Mouse (Mus musculus) intestine, embryonic 16.5 days (tissue): ENCODE measurements around the gene Mapk14. TPM values are rescaled to one million over a fixed set of nuclear protein-coding genes. Genes with fewer than 3 reads are reported as not detected.

Source experiments
- ATAC-seq: fragments of 200-750 bp; cut with Nextera tagmentation; 2 replicates; pipeline ENCODE4 v1.8.0; 2017; ENCODE audit warnings: moderate TSS enrichment, moderate library complexity
- H3K27ac ChIP-seq: fragments of 300-500 bp; sonication (generic); 2 replicates; pipeline ENCODE4 v1.5.1; 2014; ENCODE audit warnings: mild to moderate bottlenecking, low read length
- H3K27me3 ChIP-seq: fragments of 300-500 bp; sonication (generic); replicated peaks from 2 replicates; pipeline ENCODE4 v1.6.1; 2014; ENCODE audit warnings: low read length, control low read depth, mixed read lengths; ENCODE audit not compliant: control insufficient read depth, insufficient read depth
- H3K36me3 ChIP-seq: fragments of 300-500 bp; sonication (generic); 2 replicates; pipeline ENCODE4 v1.6.1; 2014; ENCODE audit warnings: low read length, control low read depth; ENCODE audit not compliant: control insufficient read depth, insufficient read depth
- H3K4me1 ChIP-seq: fragments of 300-500 bp; sonication (generic); 2 replicates; pipeline ENCODE4 v1.6.1; 2014; ENCODE audit warnings: low read length, control low read depth, mixed read lengths; ENCODE audit not compliant: control insufficient read depth, insufficient read depth
- H3K4me2 ChIP-seq: fragments of 300-500 bp; sonication (generic); 2 replicates; pipeline ENCODE4 v1.6.1; 2014; ENCODE audit warnings: low read depth, low read length, control low read depth
- H3K4me3 ChIP-seq: fragments of 300-500 bp; sonication (generic); 2 replicates; pipeline ENCODE4 v1.5.1; 2014; ENCODE audit warnings: mild to moderate bottlenecking, low read length
- H3K9ac ChIP-seq: fragments of 300-500 bp; sonication (generic); 2 replicates; pipeline ENCODE4 v1.6.1; 2014; ENCODE audit warnings: low read depth, low read length
- H3K9me3 ChIP-seq: fragments of 300-500 bp; sonication (generic); 2 replicates; pipeline ENCODE4 v1.6.1; 2016; ENCODE audit warnings: low read length, control low read depth; ENCODE audit not compliant: control insufficient read depth
- WGBS: fragments of 180-500 bp; shearing (Covaris S2); extraction: QIAGEN DNeasy Blood & Tissue Kit; methylation state at CpG from one replicate; pipeline ENCODE4 v1.1.7; 2014; 5-methylcytosine and 5-hydroxymethylcytosine counted together
- polyA plus RNA-seq: library from polyadenylated mRNA; unstranded; fragments of >200 nt; fragmentation: Nextera tagmentation; extraction: Ambion mirVana; gene quantifications from 2 replicates; pipeline ENCODE4 v1.2.1, GENCODE M21; 2015

The Mapk14 gene
- polyA plus RNA-seq, 1 experiment from 2014 or later, result 34.5 TPM

DNA sequence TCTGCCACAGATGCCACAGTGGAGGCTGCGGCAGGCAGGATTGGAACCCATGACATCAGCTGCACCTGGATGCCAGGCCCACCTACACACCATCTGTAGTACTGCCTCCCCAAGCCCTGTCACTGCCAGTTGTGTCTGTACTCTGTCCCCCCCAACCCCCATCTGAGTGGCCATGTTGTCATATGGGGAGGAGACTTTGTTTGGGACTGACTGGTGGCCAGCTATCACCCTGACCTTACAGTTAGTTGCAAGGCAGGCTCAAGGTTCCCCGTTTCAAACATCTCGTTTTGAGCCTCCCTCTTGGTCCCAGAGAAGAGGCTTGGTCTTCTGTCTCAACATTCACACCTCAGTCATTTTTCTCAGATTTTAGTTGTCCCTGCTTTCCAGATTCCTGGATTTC, 88.6 kb downstream of the Mapk14 start:
- Histone ChIP-seq H3K4me2 (no peak overlapping the region), H3K4me3 (no peak overlapping the region), H3K9ac (no peak overlapping the region), H3K9me3 (no peaks in the 10 kb centered on the region), H3K27me3 (no peaks in the 10 kb centered on the region), H3K4me1 (peaks cover 5% of the 10 kb centered on the region; the same call in 1 of the 2 replicates), H3K27ac (no peak overlapping the region), H3K36me3 (peaks cover 14% of the 10 kb centered on the region)
- no peak for ATAC-seq
- 92% methylated on average over 3 of the region's 3 CpGs for WGBS

GRCm38 (mm10) chr17:28780836-28781235, 89.7 kb downstream of the Mapk14 start:
- H3K9ac ChIP-seq, result no peak overlapping the region

GRCm38 (mm10) chr17:28781290-28782045, 90.3 kb downstream of the Mapk14 start:
- no peak overlapping the region for H3K27ac ChIP-seq
- no peak overlapping the region for H3K9ac ChIP-seq
- H3K4me2 ChIP-seq, result no peak overlapping the region
- peaks cover 5% of the 10 kb centered on the region; the same call in 1 of the 2 replicates for H3K4me1 ChIP-seq
- 52% methylated on average over 9 of the region's 9 CpGs for WGBS
- H3K9me3 ChIP-seq, result no peaks in the 10 kb centered on the region
- ATAC-seq, result peak; percentile 45; the same call in 1 of the 2 replicates
- no peaks in the 10 kb centered on the region for H3K27me3 ChIP-seq
- H3K4me3 ChIP-seq, result no peak overlapping the region
- H3K36me3 ChIP-seq, result 0 out of 2 replicates have a peak, but pooled peaks cover 5% of the 10 kb centered on the region

More at GRCm38 (mm10) chr17:28780836-28781235, 89.7 kb downstream of the Mapk14 start:
- Histone ChIP-seq H3K4me3 (no peak overlapping the region), H3K27ac (no peak overlapping the region), H3K36me3 (peaks cover 10% of the 10 kb centered on the region), H3K4me2 (no peak overlapping the region), H3K27me3 (no peaks in the 10 kb centered on the region), H3K4me1 (peaks cover 5% of the 10 kb centered on the region; the same call in 1 of the 2 replicates), H3K9me3 (no peaks in the 10 kb centered on the region)
- 0 out of 2 replicates have a peak, but pooled peaks have one; percentile 16 for ATAC-seq
- WGBS, result 48% methylated on average over 3 of the region's 3 CpGs

DNA sequence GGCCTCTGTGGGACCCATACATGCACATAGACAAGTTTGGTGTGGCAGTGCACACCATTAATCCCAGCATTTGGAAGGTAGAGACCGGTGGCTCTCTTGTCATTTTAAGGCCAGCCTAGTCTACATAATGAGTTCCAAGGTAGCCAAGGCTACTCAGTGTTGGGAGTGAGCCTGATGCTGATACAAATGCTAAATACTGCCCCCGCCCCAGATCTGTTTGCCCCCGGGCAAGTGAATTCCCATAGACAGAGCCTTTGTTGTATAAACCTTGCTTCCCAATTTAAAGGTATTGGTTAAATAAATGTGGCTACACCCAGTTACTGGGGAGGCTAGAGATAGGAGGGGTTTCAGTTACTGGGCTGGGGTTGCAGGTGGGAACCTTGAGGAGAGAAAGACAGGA, 93.9 kb downstream of the Mapk14 start:
- no peaks in the 10 kb centered on the region for H3K36me3 ChIP-seq
- no peaks in the 10 kb centered on the region for H3K27me3 ChIP-seq
- H3K9me3 ChIP-seq, result no peaks in the 10 kb centered on the region
- no peak overlapping the region for H3K4me2 ChIP-seq
- no peak overlapping the region for H3K9ac ChIP-seq
- WGBS, result 85% methylated on average over 3 of the region's 3 CpGs
- no peak for ATAC-seq
- H3K4me3 ChIP-seq, result no peak overlapping the region
- no peak overlapping the region for H3K27ac ChIP-seq
- H3K4me1 ChIP-seq, result peaks cover 5% of the 10 kb centered on the region; the same call in 1 of the 2 replicates

DNA sequence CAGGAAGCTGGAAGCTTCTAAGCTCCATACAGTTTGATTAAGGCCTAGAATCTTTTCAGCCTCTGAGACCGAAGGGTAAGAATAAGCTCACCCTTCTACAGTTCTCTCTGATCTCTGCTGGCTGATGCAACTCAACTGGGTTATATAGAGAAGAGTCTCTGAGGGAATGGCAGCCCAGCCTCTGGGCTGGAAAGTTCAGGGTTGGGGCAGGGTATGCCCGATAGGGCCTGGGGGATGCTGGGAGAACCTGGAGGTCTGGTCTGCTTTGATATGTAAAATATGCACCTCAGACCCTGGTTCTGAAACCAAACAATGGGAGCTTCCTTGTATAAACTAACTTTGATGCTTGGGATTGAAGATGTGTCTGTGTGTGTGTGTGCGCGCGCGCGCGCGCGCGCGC, 96.4 kb downstream of the Mapk14 start:
- H3K36me3 ChIP-seq, result no peaks in the 10 kb centered on the region
- H3K4me3 ChIP-seq, result no peak overlapping the region
- H3K27me3 ChIP-seq, result no peaks in the 10 kb centered on the region
- H3K9me3 ChIP-seq, result no peaks in the 10 kb centered on the region
- no peak overlapping the region for H3K4me2 ChIP-seq
- no peak for ATAC-seq
- H3K27ac ChIP-seq, result no peak overlapping the region
- no peaks in the 10 kb centered on the region for H3K4me1 ChIP-seq
- no peak overlapping the region for H3K9ac ChIP-seq
- WGBS, result 90% methylated on average over 12 of the region's 12 CpGs

GRCm38 (mm10) chr17:28797031-28797430, 105.9 kb downstream of the Mapk14 start:
- Histone ChIP-seq H3K36me3 (no peaks in the 10 kb centered on the region), H3K4me3 (no peak overlapping the region), H3K27me3 (no peaks in the 10 kb centered on the region), H3K9me3 (no peaks in the 10 kb centered on the region), H3K4me1 (peaks cover 2% of the 10 kb centered on the region; the same call in 1 of the 2 replicates), H3K27ac (no peak overlapping the region), H3K9ac (no peak overlapping the region), H3K4me2 (no peak overlapping the region)
- no peak for ATAC-seq
- WGBS, result 85% methylated on average over 4 of the region's 4 CpGs

Other genes starting within 250 kb of the Mapk14 start
- 22.0 and 27.3 TPM in 2 replicates for gene Fkbp5, start 173.8 kb upstream of the Mapk14 start, polyA plus RNA-seq
- not detected in 2 replicates for gene Armc12, start 160.5 kb upstream of the Mapk14 start, polyA plus RNA-seq
- not detected in 2 replicates for gene Clpsl2, start 141.9 kb upstream of the Mapk14 start, polyA plus RNA-seq
- gene Clps, start 130.6 kb upstream of the Mapk14 start, polyA plus RNA-seq, result 1,810 and 2,508 TPM in 2 replicates
- 0.92 and 1.0 TPM in 2 replicates for gene Lhfpl5, start 115.7 kb upstream of the Mapk14 start, polyA plus RNA-seq
- 72.0 and 83.2 TPM in 2 replicates for gene Srpk1, start 68.6 kb upstream of the Mapk14 start, polyA plus RNA-seq
- 0.17 and 0.28 TPM in 2 replicates for gene Slc26a8, start 1.1 kb upstream of the Mapk14 start, polyA plus RNA-seq
- 2.1 TPM in 2 replicates for gene AC170998.1, start 34.8 kb downstream of the Mapk14 start, polyA plus RNA-seq
- 259 and 260 TPM in 2 replicates for gene Mapk13, start 78.0 kb downstream of the Mapk14 start, polyA plus RNA-seq
- gene Brpf3, start 109.8 kb downstream of the Mapk14 start, polyA plus RNA-seq, result 16.6 and 21.4 TPM in 2 replicates
- gene Pnpla1, start 167.1 kb downstream of the Mapk14 start, polyA plus RNA-seq, result 1.7 and 1.9 TPM in 2 replicates
- 3.9 and 4.2 TPM in 2 replicates for gene 4930539E08Rik, start 224.0 kb downstream of the Mapk14 start, polyA plus RNA-seq